Mouse (Mus musculus): ENCODE results near the gene Msh6. TPM values are rescaled to one million over a fixed set of nuclear protein-coding genes. Genes with fewer than 3 reads are reported as not detected.
"Not testable (repeated sequence)": the region's sequence is repeated elsewhere in the genome, so short reads cannot be mapped to it uniquely, and the experiment has no call there.

Gene Msh6
- total and polyA plus RNA-seq, 3 experiments, result 76.5 to 79.3 (median 79.0) TPM

GRCm38 (mm10) chr17:88014456-88014855, 39.6 kb downstream of the Msh6 start:
- H3K4me1 ChIP-seq (ENCODE audit: control insufficient read depth in 1 of 2, insufficient read depth in 2 of 2), result peaks cover 2 to 24% of the 10 kb centered on the region in 2 experiments
- dilution Hi-C loops (cut with MboI; ENCODE audit: extremely low pct_ligation_motif_present, extremely low pct_unique_long_range_greater_than_20kb, low sequenced_read_pairs) (no loop called here), in situ Hi-C loops (cut with MboI; ENCODE audit: low pct_ligation_motif_present, low pct_unique_long_range_greater_than_20kb, low sequenced_read_pairs) (no loop called here)
- no peak overlapping the region for H3K9ac ChIP-seq (ENCODE audit: insufficient read depth, low read depth)
- no peaks in the 10 kb centered on the region for H3K27me3 ChIP-seq (replicated peaks)
- H3K27ac ChIP-seq (ENCODE audit: insufficient read depth, low read depth), result no peak overlapping the region
- DNase-seq (ENCODE audit: extremely low read depth), result no peak
- no peaks in the 10 kb centered on the region for H3K9me3 ChIP-seq (replicated peaks; ENCODE audit: low read length)
- H3K4me3 ChIP-seq (replicated peaks in 1 of 3; ENCODE audit: low read depth in 2 of 3, low read length in 2 of 3, poor library complexity in 1 of 3), result no peak overlapping the region
- TF ChIP-seq EP300 (IDR thresholded peaks at IDR 0.05; ENCODE audit: low read length) (no peak), RCOR1 (conservative IDR thresholded peaks at IDR 0.05; ENCODE audit: low read depth, low read length) (no peak), MAX (IDR thresholded peaks at IDR 0.05; ENCODE audit: low read length) (no peak), ZC3H11A (IDR thresholded peaks at IDR 0.05; ENCODE audit: low read depth, low read length) (no peak), GABPA (IDR thresholded peaks at IDR 0.05; ENCODE audit: insufficient replicate concordance, low read depth, low read length) (no peak), HCFC1 (IDR thresholded peaks at IDR 0.05; ENCODE audit: low read depth, low read length) (no peak), MXI1 (IDR thresholded peaks at IDR 0.05; ENCODE audit: low read depth, low read length) (no peak), CHD2 (IDR thresholded peaks at IDR 0.05; ENCODE audit: low read length) (no peak), POLR2AphosphoS2 (IDR thresholded peaks at IDR 0.05; ENCODE audit: low read depth, low read length) (no peak), ZKSCAN1 (IDR thresholded peaks at IDR 0.05; ENCODE audit: borderline replicate concordance, low read depth, low read length) (no peak), JUN (IDR thresholded peaks at IDR 0.05; ENCODE audit: insufficient read depth, low read depth, low read length) (no peak), ZMIZ1 (IDR thresholded peaks at IDR 0.05; ENCODE audit: low read depth, low read length) (no peak), IRF4 (IDR thresholded peaks at IDR 0.05; ENCODE audit: low read depth, low read length) (no peak), SMC3 (IDR thresholded peaks at IDR 0.05; ENCODE audit: low read depth, low read length) (no peak), MEF2A (IDR thresholded peaks at IDR 0.05; ENCODE audit: borderline replicate concordance, low read depth, low read length) (no peak), CHD1 (IDR thresholded peaks at IDR 0.05; ENCODE audit: low read depth, low read length) (no peak), MAZ (IDR thresholded peaks at IDR 0.05; ENCODE audit: low read depth, low read length) (no peak)
- peaks cover 47 to 77% of the 10 kb centered on the region in 2 experiments for H3K36me3 ChIP-seq (replicated peaks in 1 of 2; ENCODE audit: control insufficient read depth in 1 of 2, insufficient read depth in 1 of 2, low read length in 1 of 2)
- H3K79me2 ChIP-seq (replicated peaks; ENCODE audit: control insufficient read depth, extremely low read depth, insufficient read depth, poor library complexity, severe bottlenecking), result peaks cover 57% of the 10 kb centered on the region
- H3K4me2 ChIP-seq (ENCODE audit: insufficient read depth, low read depth, poor library complexity, severe bottlenecking), result no peak overlapping the region

- H3K4me2 ChIP-seq (ENCODE audit: insufficient read depth, low read depth, poor library complexity, severe bottlenecking); dilution Hi-C loops (cut with MboI; ENCODE audit: extremely low pct_ligation_motif_present, extremely low pct_unique_long_range_greater_than_20kb, low sequenced_read_pairs); H3K27me3 ChIP-seq (replicated peaks); DNase-seq (ENCODE audit: extremely low read depth); H3K4me3 ChIP-seq (replicated peaks in 1 of 3; ENCODE audit: low read depth in 2 of 3, low read length in 2 of 3, poor library complexity in 1 of 3); H3K27ac ChIP-seq (ENCODE audit: insufficient read depth, low read depth); H3K9ac ChIP-seq (ENCODE audit: insufficient read depth, low read depth); H3K9me3 ChIP-seq (replicated peaks; ENCODE audit: low read length); in situ Hi-C loops (cut with MboI; ENCODE audit: low pct_ligation_motif_present, low pct_unique_long_range_greater_than_20kb, low sequenced_read_pairs): not testable (repeated sequence)
- H3K4me1 ChIP-seq (ENCODE audit: control insufficient read depth in 1 of 2, insufficient read depth in 2 of 2), result peaks cover 5 to 34% of the 10 kb centered on the region in 2 experiments
- peaks cover 36 to 62% of the 10 kb centered on the region in 2 experiments for H3K36me3 ChIP-seq (replicated peaks in 1 of 2; ENCODE audit: control insufficient read depth in 1 of 2, insufficient read depth in 1 of 2, low read length in 1 of 2)
- H3K79me2 ChIP-seq (replicated peaks; ENCODE audit: control insufficient read depth, extremely low read depth, insufficient read depth, poor library complexity, severe bottlenecking), result peaks cover 70% of the 10 kb centered on the region
Observed at GRCm38 (mm10) chr17:88016027-88016426, 41.2 kb downstream of the Msh6 start.

Measured in CH12.LX (cell line).